Mouse (Mus musculus): ENCODE measurements around the gene Ppp1r14a. TPM values are rescaled to one million over a fixed set of nuclear protein-coding genes. Genes with fewer than 3 reads are reported as not detected.

Gene Ppp1r14a
- total RNA-seq, 2 experiments from 2014 or later, result 3.8 to 4.5 TPM

GRCm38 (mm10) chr7:29293131-29294065, 4.3 kb downstream of the Ppp1r14a start:
- peak; percentile 59 for DNase-seq
- no peak for TF ChIP-seq CTCF (IDR thresholded peaks at IDR 0.05)
- H3K27ac ChIP-seq, result peak overlapping the region; percentile 83
- H3K4me3 ChIP-seq, result 0 out of 2 replicates have a peak overlapping the region, but pooled peaks have one; percentile 11
- intact Hi-C loops (cut with DNase I), result no loop called here

DNA sequence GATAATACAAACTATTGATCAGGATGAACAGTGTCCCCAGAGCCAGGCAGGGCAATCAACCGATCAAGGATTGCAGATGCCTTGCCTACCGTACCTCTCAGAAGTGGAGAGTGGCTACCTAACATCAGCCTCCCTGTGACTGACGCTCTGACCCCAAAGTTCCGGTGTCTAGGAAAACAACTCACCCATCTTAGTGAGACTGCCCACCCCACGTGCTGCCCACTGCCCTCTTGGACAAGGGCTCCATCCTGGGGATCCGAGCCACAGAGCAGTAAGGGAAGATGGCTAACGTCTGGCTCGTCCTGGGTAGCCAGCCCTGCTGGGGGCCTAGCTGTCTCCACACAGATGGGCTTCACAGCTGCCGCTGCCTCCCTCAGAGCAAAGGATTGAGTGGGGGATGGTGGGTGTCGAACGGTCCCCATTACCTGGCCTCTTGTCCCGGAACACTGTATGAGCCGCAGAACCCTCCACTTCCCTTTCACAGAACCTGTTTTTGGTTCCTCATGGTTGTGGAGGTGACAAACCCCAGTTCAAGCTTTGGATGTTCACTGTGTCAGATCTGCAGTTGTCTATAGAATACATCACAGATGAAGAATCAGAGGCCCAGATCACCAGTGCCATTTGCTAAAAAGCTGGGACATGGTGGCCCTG, 5.1 kb downstream of the Ppp1r14a start:
- no peak for TF ChIP-seq CTCF (IDR thresholded peaks at IDR 0.05)
- no peak overlapping the region for H3K4me3 ChIP-seq
- intact Hi-C loops (cut with DNase I), result no loop called here
- H3K27ac ChIP-seq, result peak overlapping the region; percentile 83
- DNase-seq, result no peak

DNA sequence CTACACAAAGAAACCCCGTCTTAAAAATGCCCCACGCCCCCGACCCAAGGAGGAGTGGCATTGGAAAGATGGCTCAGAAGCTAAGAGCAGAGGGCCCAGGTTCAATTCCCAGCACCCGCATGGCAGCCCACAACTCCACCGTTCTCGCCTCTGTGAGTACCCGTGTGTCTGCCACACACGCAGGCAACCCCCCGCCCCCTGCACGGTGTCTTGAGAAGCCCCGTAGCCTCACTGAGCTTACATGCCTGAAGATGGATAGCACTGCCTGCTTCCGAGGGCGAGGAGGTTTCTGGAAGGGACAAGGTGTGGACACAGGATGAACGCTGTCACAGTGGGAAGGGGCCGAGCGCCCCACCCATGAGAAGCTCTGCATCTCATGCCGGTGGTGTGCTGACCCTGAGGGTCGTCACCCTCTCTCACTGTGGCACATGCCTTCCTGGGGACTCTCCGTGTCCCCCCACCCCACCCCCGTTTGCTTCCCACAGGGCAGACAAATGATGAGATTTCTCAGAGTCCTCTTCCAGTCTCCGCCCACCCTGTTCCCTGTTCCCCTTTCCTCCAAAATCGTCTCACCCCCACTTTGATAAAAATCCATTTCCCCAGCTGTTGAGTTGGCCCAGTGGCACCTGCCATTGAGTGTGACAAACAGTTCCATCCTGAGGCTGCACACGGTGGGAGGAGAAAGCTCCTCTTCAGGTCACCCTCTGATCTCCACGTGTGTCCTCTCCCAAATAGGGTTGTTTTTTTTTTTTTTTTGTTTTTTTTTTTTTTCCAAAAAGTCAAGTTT, 6.9 kb downstream of the Ppp1r14a start:
- Histone ChIP-seq H3K4me3 (no peak overlapping the region), H3K27ac (no peak overlapping the region)
- no peak for TF ChIP-seq CTCF (IDR thresholded peaks at IDR 0.05)
- intact Hi-C loops (cut with DNase I), result loop anchor here (2.0 kb wide), 2 partner anchors 49 to 165 kb away; no protein-coding TSS in a partner anchor
- DNase-seq, result no peak

DNA sequence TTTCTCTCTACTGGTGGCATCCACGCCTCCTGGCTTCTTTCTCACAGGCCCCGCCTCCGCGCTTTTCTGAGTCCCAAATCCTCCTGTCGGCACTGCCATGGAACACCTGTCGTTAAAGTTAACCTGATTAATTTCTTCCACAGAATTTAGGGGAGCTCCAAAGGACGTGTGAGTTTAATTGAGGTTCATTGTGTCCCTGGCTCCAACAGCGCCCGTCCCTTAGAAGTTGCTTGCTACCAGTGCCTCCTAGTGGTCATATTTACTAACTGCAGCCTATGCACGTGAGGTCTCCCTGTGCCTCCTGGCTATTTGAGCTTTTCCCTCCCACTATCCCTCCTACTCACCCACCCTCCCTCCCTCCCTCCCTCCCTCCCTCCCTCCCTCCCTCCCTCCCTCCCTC, 7.9 kb downstream of the Ppp1r14a start:
- peak; percentile 84 for TF ChIP-seq CTCF (IDR thresholded peaks at IDR 0.05)
- DNase-seq, result peak; percentile 66
- intact Hi-C loops (cut with DNase I), result loop anchor here (2.0 kb wide), 2 partner anchors 50 to 166 kb away; no protein-coding TSS in a partner anchor
- peak overlapping the region; percentile 36; the same call in 1 of the 2 replicates for H3K4me3 ChIP-seq
- no peak overlapping the region for H3K27ac ChIP-seq

DNA sequence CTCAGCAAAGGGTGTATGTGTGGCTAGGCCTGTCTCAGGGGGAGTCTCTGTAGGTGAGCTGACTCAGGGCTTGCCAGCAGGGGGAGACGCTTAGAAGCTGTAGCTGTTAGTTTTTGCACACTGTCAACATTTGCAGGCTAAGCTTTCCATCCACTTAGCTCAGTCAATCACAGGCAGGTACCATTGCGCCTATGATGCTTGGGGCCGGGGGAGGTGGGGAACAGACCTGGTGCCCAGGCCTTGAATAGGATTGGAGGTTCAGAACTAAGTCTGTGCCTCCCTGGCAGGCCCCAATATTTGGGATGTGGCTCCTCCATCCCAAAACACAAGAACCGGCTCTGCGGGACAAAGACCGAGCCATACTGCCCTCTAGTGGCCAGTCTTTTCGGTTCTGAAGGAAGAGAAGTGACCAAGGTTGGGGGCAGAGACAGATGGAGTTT, 12.0 kb downstream of the Ppp1r14a start:
- peak; percentile 74 for DNase-seq
- peak; percentile 79 for TF ChIP-seq CTCF (IDR thresholded peaks at IDR 0.05)
- Histone ChIP-seq H3K27ac (no peak overlapping the region), H3K4me3 (no peak overlapping the region)
- intact Hi-C loops (cut with DNase I), result loop anchor here (5.0 kb wide), 1 partner anchor 124 kb away; no protein-coding TSS in a partner anchor

DNA sequence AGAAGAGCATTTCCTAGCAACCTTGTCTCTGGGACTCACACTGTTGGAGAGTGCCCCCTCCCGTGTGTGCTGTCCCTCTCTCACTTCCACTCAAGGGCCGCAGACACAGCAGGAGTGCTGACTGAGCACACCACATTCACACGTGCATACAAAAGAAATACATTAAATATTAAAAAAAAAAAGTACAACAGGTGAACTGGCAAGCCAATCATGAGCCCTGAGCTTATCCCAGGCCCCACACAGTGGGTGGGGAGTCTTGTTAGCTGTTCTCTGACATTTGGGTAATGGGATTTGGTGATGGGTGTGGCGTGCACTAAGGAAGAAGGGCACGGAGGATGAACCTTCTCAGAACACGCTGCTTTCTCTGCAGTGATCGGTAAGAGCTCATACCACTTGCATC, 13.5 kb downstream of the Ppp1r14a start:
- intact Hi-C loops (cut with DNase I), result loop anchor here (5.0 kb wide), 1 partner anchor 125 kb away; no protein-coding TSS in a partner anchor
- H3K4me3 ChIP-seq, result no peak overlapping the region
- TF ChIP-seq CTCF (IDR thresholded peaks at IDR 0.05), result no peak

DNA sequence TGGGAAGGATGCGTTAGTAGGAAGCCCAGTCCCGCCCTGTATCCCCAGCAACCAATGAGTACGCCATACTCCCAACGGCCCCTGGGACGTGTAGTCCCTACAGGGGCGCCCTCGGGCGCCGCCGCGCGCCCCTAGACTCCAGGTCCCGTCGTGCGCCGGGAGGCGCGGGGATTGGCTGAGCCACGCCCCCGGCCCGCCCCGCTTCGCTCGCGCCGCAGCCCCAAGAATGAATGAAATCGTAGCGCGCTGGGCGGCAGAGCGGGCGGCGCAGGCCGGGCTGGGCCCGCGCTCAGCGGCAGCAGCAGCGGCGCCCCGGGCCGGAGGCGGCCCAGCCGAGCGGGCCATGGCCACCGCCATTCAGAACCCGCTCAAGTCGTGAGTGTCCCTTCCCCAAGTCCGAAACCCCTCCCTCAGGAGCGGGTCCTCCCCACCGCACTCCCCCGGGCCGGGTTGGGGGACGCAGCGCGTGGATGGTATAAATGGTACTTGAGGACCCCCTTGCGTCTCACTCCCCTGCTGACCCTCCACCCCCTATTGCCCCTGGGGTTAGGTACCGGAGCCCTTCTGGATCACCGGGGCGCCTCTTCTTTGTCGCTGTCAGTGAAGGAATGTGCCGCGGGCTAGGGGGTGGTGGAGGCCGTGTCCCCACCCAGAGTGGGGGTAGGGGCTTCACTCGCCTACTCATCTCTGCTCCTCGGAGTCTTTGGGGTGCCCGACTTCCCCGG, 14.8 kb downstream of the Ppp1r14a start, which contains the start of gene Dpf1:
Gene Dpf1, plus strand, starts transcription at position 214 of the 725 bp plus-strand sequence.
- H3K27ac ChIP-seq, result no peak within 1 kb of the TSS
- peak; percentile 13; the same call in 1 of the 2 replicates for TF ChIP-seq CTCF (IDR thresholded peaks at IDR 0.05)
- peak within 1 kb of the TSS; percentile 68 for H3K4me3 ChIP-seq
- intact Hi-C loops (cut with DNase I), result loop anchor here (5.0 kb wide), 1 partner anchor 127 kb away; no protein-coding TSS in a partner anchor
- DNase-seq, result peak; percentile 91

More for the DNA sequence above, 13.5 kb downstream of the Ppp1r14a start:
- no peak overlapping the region for H3K27ac ChIP-seq
- no peak for DNase-seq

DNA sequence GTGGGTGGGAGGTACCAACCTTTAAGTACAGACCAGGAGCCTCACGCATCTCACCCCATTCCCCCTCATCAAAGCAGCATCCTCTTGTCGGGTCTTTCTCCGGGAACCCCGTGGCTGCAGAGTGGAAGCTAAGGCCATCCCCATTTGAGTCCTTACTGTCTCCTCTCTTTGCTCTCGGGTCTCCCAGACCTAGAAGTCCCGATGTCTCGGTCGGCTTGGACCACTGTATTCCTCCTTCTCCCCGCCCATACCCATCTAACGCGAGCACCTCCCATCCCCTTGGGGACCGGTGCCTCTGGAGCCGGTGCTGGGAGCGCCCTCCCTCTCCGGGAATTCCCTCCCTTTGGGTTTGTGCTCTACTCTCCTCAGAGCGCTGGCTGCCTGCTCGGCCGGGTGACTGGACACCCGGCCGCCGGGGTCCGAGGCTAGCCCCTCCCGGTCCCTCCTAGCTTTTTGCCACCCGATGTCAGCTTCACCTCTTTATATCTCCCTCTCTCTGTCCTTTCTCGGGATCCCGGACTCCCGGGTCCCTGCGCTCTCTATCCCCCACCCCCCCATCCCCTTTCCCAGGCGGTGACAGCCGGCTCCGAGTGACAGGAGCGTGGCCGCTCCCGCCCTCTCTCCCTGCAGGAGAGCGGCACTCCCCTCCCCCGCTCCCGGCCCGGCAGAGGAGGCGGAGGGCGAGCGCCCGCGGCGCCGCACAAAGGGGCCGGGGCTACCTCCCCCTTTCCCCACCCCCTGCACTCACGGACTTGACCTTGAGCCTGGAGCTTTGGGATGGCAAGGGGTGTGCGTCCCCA, 15.6 kb downstream of the Ppp1r14a start:
- no peak for TF ChIP-seq CTCF (IDR thresholded peaks at IDR 0.05)
- intact Hi-C loops (cut with DNase I), result loop anchor here (5.0 kb wide), 2 partner anchors 127 to 218 kb away; no protein-coding TSS in a partner anchor
- DNase-seq, result no peak
- Histone ChIP-seq H3K27ac (no peak overlapping the region), H3K4me3 (peak overlapping the region; percentile 68)

- TF ChIP-seq CTCF (IDR thresholded peaks at IDR 0.05), result no peak
Observed at GRCm38 (mm10) chr7:29305263-29305988, 16.3 kb downstream of the Ppp1r14a start.

GRCm38 (mm10) chr7:29306108-29306507, 17.0 kb downstream of the Ppp1r14a start:
- DNase-seq, result no peak
- H3K27ac ChIP-seq, result no peak overlapping the region
- intact Hi-C loops (cut with DNase I), result loop anchor here (5.0 kb wide), 1 partner anchor 216 kb away; no protein-coding TSS in a partner anchor
- TF ChIP-seq CTCF (IDR thresholded peaks at IDR 0.05), result no peak
- no peak overlapping the region for H3K4me3 ChIP-seq

More at GRCm38 (mm10) chr7:29305263-29305988, 16.3 kb downstream of the Ppp1r14a start:
- DNase-seq, result no peak
- H3K4me3 ChIP-seq, result no peak overlapping the region
- H3K27ac ChIP-seq, result no peak overlapping the region
- intact Hi-C loops (cut with DNase I), result loop anchor here (5.0 kb wide), 1 partner anchor 217 kb away; no protein-coding TSS in a partner anchor

All from gastrocnemius, adult 2 months (tissue).